Mouse (Mus musculus) E14TG2a.4 (cell line): ENCODE results near the gene Cngb1.

Source experiments
- CTCF ChIP-seq: conservative IDR thresholded peaks from 2 replicates; pipeline ENCODE4 v1.5.1; 2014; ENCODE audit warnings: low read length
- POU5F1 ChIP-seq: IDR thresholded peaks from 2 replicates; pipeline ENCODE4 v1.6.1; 2014; ENCODE audit warnings: low read length, borderline replicate concordance

DNA sequence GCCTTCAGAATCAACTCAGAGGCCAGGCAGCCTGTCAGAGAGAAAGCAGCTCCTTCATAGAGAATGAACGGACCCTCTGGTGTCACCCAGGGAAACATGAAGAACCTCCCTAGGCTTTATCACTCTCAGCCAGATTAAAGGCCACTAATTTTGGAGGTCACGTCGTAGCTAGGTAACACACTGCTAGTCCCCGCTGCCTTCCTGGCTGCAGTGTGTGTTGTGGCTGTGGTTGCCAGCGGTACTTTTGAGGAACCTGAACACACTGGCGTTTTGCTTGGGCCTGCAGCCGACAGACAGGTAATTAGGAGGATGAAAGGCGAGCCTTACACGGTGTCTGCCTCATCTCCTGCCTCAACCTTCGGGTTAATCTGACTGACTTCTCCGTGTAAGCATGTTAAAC lies 110.7 kb downstream of the Cngb1 start:
- TF ChIP-seq CTCF (no peak), POU5F1 (no peak)
